Mouse (Mus musculus): ENCODE data around the gene C1qtnf9. TPM values are rescaled to one million over a fixed set of nuclear protein-coding genes. Genes with fewer than 3 reads are reported as not detected.

C1qtnf9 gene
- total and polyA plus RNA-seq, 3 experiments, result not detected

DNA sequence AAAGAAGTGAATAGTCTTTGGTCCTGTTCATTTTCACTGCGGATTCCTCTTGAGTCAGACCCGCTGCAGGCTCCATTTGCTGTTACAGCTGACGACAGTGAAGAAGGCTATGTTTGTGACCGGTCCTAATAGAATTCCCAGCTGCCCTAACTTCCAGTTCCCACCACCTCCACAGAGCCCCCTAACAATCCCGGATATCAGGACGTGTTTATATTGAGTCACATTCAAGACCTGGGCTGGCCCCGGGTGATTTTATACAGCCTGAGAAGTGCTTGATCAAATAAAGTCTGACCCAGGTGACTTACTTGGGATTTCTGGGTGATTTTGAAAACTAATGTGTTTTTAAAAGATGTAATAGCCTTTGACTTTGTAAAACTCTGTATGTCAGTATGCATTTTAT lies 5.2 kb upstream of the C1qtnf9 start:
- TF ChIP-seq TAL1 (IDR thresholded peaks at IDR 0.05; ENCODE audit: low read length), result no peak
- no peak for TF ChIP-seq JUND (IDR thresholded peaks at IDR 0.05; ENCODE audit: low read depth, low read length)
- TF ChIP-seq TCF12 (IDR thresholded peaks at IDR 0.05; ENCODE audit: low read depth, low read length), result no peak
- TF ChIP-seq USF1 (IDR thresholded peaks at IDR 0.05; ENCODE audit: low read depth, low read length), result no peak
- TF ChIP-seq E2F4 (IDR thresholded peaks at IDR 0.05; ENCODE audit: borderline replicate concordance, low read depth, low read length), result no peak
- TF ChIP-seq TBP (IDR thresholded peaks at IDR 0.05; ENCODE audit: low read depth, low read length), result no peak
- no peak for TF ChIP-seq SMC3 (IDR thresholded peaks at IDR 0.05; ENCODE audit: low read depth, low read length)
- TF ChIP-seq CTCF (IDR thresholded peaks at IDR 0.05 in 2 of 3, conservative IDR thresholded peaks at IDR 0.05 in 1 of 3; ENCODE audit: control insufficient read depth in 1 of 3, insufficient read depth in 1 of 3, low read depth in 2 of 3, low read length in 3 of 3, poor library complexity in 1 of 3, severe bottlenecking in 1 of 3), result no peak
- TF ChIP-seq MEF2A (IDR thresholded peaks at IDR 0.05; ENCODE audit: extremely low read depth, insufficient replicate concordance, low read depth, low read length, poor library complexity, severe bottlenecking), result no peak
- TF ChIP-seq RAD21 (IDR thresholded peaks at IDR 0.05; ENCODE audit: low read depth, low read length), result no peak
- TF ChIP-seq ZKSCAN1 (IDR thresholded peaks at IDR 0.05; ENCODE audit: low read depth, low read length), result no peak
- no peak for TF ChIP-seq SIN3A (IDR thresholded peaks at IDR 0.05; ENCODE audit: low read length)
- TF ChIP-seq HCFC1 (IDR thresholded peaks at IDR 0.05; ENCODE audit: low read depth, low read length), result no peak
- no peak for TF ChIP-seq BHLHE40 (IDR thresholded peaks at IDR 0.05; ENCODE audit: borderline replicate concordance, low read depth, low read length)
- TF ChIP-seq KAT2A (conservative IDR thresholded peaks at IDR 0.05; ENCODE audit: low read depth, low read length), result no peak
- TF ChIP-seq ZMIZ1 (IDR thresholded peaks at IDR 0.05; ENCODE audit: low read depth, low read length), result no peak
- no peak for TF ChIP-seq CHD1 (IDR thresholded peaks at IDR 0.05; ENCODE audit: low read depth, low read length)
- TF ChIP-seq POLR2AphosphoS2 (IDR thresholded peaks at IDR 0.05; ENCODE audit: low read length), result no peak
- no peaks in the 10 kb centered on the region for H3K36me3 ChIP-seq (ENCODE audit: control insufficient read depth in 1 of 2, insufficient read depth in 2 of 2, low read length in 2 of 2)
- no peaks in the 10 kb centered on the region for H3K79me2 ChIP-seq (ENCODE audit: control insufficient read depth, insufficient read depth, low read length, poor library complexity)
- peaks cover 0 to 2% of the 10 kb centered on the region in 2 experiments; a peak in 1 of 4 replicates for H3K27me3 ChIP-seq (ENCODE audit: control insufficient read depth in 1 of 2, insufficient read depth in 2 of 2, low read length in 2 of 2)
- no peaks in the 10 kb centered on the region for H3K4me1 ChIP-seq (ENCODE audit: control insufficient read depth in 1 of 2, insufficient read depth in 2 of 2, low read length in 2 of 2)
- no peak overlapping the region for H3K9ac ChIP-seq (ENCODE audit: control insufficient read depth, low read depth, low read length, poor library complexity, severe bottlenecking)
- no peak overlapping the region for H3K27ac ChIP-seq (ENCODE audit: control insufficient read depth, low read depth, low read length)
- DNase-seq (ENCODE audit: low read depth, low spot score), result no peak
- H3K4me3 ChIP-seq (ENCODE audit: control insufficient read depth in 1 of 2, insufficient read depth in 1 of 2, low read depth in 2 of 2, low read length in 2 of 2), result no peak overlapping the region
- no peaks in the 10 kb centered on the region for H3K9me3 ChIP-seq (replicated peaks; ENCODE audit: insufficient read depth, low read length)

DNA sequence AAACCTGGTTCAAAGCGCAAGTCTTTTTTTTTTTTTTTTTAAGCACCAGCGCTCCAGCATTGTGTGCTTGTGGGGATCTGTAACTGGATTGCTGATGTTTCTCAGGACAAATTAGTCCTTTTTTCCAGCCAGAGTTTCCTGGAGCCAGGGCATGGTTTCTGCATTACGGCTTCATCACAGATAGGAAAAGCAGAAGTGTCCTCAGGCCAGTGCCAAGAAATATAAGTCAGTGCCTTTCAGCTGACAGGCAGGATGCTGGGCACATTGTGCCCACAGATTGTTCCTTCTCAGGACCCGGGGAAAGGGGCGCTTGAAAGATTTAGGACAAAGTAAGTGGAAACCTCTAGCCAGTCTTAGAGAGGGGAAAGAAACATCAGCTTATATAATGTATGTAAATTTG lies 4.2 kb upstream of the C1qtnf9 start:
- Histone ChIP-seq H3K9me3 (replicated peaks; ENCODE audit: insufficient read depth, low read length) (no peaks in the 10 kb centered on the region), H3K27ac (ENCODE audit: control insufficient read depth, low read depth, low read length) (no peak overlapping the region), H3K4me1 (ENCODE audit: control insufficient read depth in 1 of 2, insufficient read depth in 2 of 2, low read length in 2 of 2) (no peaks in the 10 kb centered on the region), H3K36me3 (ENCODE audit: control insufficient read depth in 1 of 2, insufficient read depth in 2 of 2, low read length in 2 of 2) (no peaks in the 10 kb centered on the region), H3K4me3 (ENCODE audit: control insufficient read depth in 1 of 2, insufficient read depth in 1 of 2, low read depth in 2 of 2, low read length in 2 of 2) (no peak overlapping the region), H3K27me3 (ENCODE audit: control insufficient read depth in 1 of 2, insufficient read depth in 2 of 2, low read length in 2 of 2) (peaks cover under 1 to 4% of the 10 kb centered on the region in 2 experiments; a peak in 3 of 4 replicates), H3K79me2 (ENCODE audit: control insufficient read depth, insufficient read depth, low read length, poor library complexity) (no peaks in the 10 kb centered on the region), H3K9ac (ENCODE audit: control insufficient read depth, low read depth, low read length, poor library complexity, severe bottlenecking) (no peak overlapping the region)
- TF ChIP-seq NELFE (IDR thresholded peaks at IDR 0.05; ENCODE audit: low read depth, low read length) (no peak), EP300 (IDR thresholded peaks at IDR 0.05; ENCODE audit: low read depth in 1 of 2, low read length in 2 of 2) (no peak), MAX (IDR thresholded peaks at IDR 0.05; ENCODE audit: low read length) (no peak), ELF1 (IDR thresholded peaks at IDR 0.05; ENCODE audit: low read depth, low read length) (no peak), NRF1 (IDR thresholded peaks at IDR 0.05; ENCODE audit: insufficient read depth, low read depth, low read length, poor library complexity, severe bottlenecking) (no peak), POLR2AphosphoS2 (IDR thresholded peaks at IDR 0.05; ENCODE audit: low read length) (no peak), MAZ (IDR thresholded peaks at IDR 0.05; ENCODE audit: low read depth, low read length) (no peak), CHD1 (IDR thresholded peaks at IDR 0.05; ENCODE audit: low read depth, low read length) (no peak), POLR2A (IDR thresholded peaks at IDR 0.05; ENCODE audit: control insufficient read depth in 1 of 2, insufficient read depth in 1 of 2, low read depth in 1 of 2, low read length in 2 of 2, poor library complexity in 1 of 2) (no peak), HCFC1 (IDR thresholded peaks at IDR 0.05; ENCODE audit: low read depth, low read length) (no peak), CHD2 (IDR thresholded peaks at IDR 0.05; ENCODE audit: low read length) (no peak), TCF12 (IDR thresholded peaks at IDR 0.05; ENCODE audit: low read depth, low read length) (no peak), BHLHE40 (IDR thresholded peaks at IDR 0.05; ENCODE audit: borderline replicate concordance, low read depth, low read length) (no peak), SIN3A (IDR thresholded peaks at IDR 0.05; ENCODE audit: low read length) (no peak), ZMIZ1 (IDR thresholded peaks at IDR 0.05; ENCODE audit: low read depth, low read length) (no peak), RAD21 (IDR thresholded peaks at IDR 0.05; ENCODE audit: low read depth, low read length) (no peak), ZKSCAN1 (IDR thresholded peaks at IDR 0.05; ENCODE audit: low read depth, low read length) (no peak), SMC3 (IDR thresholded peaks at IDR 0.05; ENCODE audit: low read depth, low read length) (no peak), USF1 (IDR thresholded peaks at IDR 0.05; ENCODE audit: low read depth, low read length) (no peak), GABPA (IDR thresholded peaks at IDR 0.05; ENCODE audit: low read depth, low read length) (no peak)
- DNase-seq (ENCODE audit: low read depth, low spot score), result peak; percentile 12

Data from MEL (cell line).